Mouse (Mus musculus) forebrain, postnatal 0 days (tissue): ENCODE measurements around the gene Kif21a. TPM values are rescaled to one million over a fixed set of nuclear protein-coding genes. Genes with fewer than 3 reads are reported as not detected.
A peak's percentile ranks its signal among the peaks of the same experiment; 100 is the strongest.

Experiments used
- ATAC-seq: fragments of 200-750 bp; cut with Nextera tagmentation; 2 replicates; pipeline ENCODE4 v1.8.0; 2017; ENCODE audit warnings: mild to moderate bottlenecking, moderate library complexity
- DNase-seq: peaks from one replicate; pipeline ENCODE4 v3.0.0-alpha.2; 2015
- H3K27ac ChIP-seq: fragments of 300-500 bp; sonication (generic); 2 replicates; pipeline ENCODE4 v1.5.1; 2014; ENCODE audit warnings: low read depth, mild to moderate bottlenecking, antibody characterized with exemption, low read length, moderate library complexity, mixed read lengths
- H3K27me3 ChIP-seq: fragments of 300-500 bp; sonication (generic); 2 replicates; pipeline ENCODE4 v1.6.1; 2014; ENCODE audit warnings: mild to moderate bottlenecking, low read length, mixed read lengths; ENCODE audit not compliant: insufficient read depth
- H3K36me3 ChIP-seq: fragments of 300-500 bp; sonication (generic); 2 replicates; pipeline ENCODE4 v1.6.1; 2014; ENCODE audit warnings: mild to moderate bottlenecking, moderate library complexity; ENCODE audit not compliant: insufficient read depth
- H3K4me1 ChIP-seq: fragments of 300-500 bp; sonication (generic); 2 replicates; pipeline ENCODE4 v1.6.1; 2014; ENCODE audit warnings: antibody characterized with exemption; ENCODE audit not compliant: insufficient read depth
- H3K4me2 ChIP-seq: fragments of 300-500 bp; sonication (generic); 2 replicates; pipeline ENCODE4 v1.6.1; 2014; ENCODE audit warnings: low read depth, mild to moderate bottlenecking, moderate library complexity
- H3K4me3 ChIP-seq: fragments of 300-500 bp; sonication (generic); 2 replicates; pipeline ENCODE4 v1.5.1; 2014; ENCODE audit warnings: low read depth, low read length, mixed read lengths
- H3K9ac ChIP-seq: fragments of 300-500 bp; sonication (generic); 2 replicates; pipeline ENCODE4 v1.6.1; 2014; ENCODE audit warnings: mild to moderate bottlenecking
- H3K9me3 ChIP-seq: fragments of 300-500 bp; sonication (generic); 2 replicates; pipeline ENCODE4 v1.6.1; 2016; ENCODE audit warnings: low read length
- CTCF ChIP-seq: sonication (generic); IDR thresholded peaks from 2 replicates; pipeline ENCODE4 v1.5.1; 2016; ENCODE audit warnings: antibody characterized with exemption, control low read depth, low read depth
- whole genome bisulfite sequencing: fragments of 180-500 bp; shearing (Covaris S2); extraction: QIAGEN DNeasy Blood & Tissue Kit; methylation state at CpG from one replicate; pipeline ENCODE4 v1.1.7; 2014; 5-methylcytosine and 5-hydroxymethylcytosine counted together
- polyA plus RNA-seq: library from polyadenylated mRNA; unstranded; fragments of >200 nt; fragmentation: Nextera tagmentation; extraction: Ambion mirVana; gene quantifications from 2 replicates; pipeline ENCODE4 v1.2.1, GENCODE M21; 2015
- total RNA-seq: library from RNA; depleted of rRNA; stranded (reverse); fragments of >200 nt; gene quantifications from 2 replicates; pipeline ENCODE4 v1.2.3, GENCODE M21; 2014; rRNA removed

Kif21a gene
- total and polyA plus RNA-seq, 2 experiments from 2014 or later = 24.5 to 56.8 TPM

DNA sequence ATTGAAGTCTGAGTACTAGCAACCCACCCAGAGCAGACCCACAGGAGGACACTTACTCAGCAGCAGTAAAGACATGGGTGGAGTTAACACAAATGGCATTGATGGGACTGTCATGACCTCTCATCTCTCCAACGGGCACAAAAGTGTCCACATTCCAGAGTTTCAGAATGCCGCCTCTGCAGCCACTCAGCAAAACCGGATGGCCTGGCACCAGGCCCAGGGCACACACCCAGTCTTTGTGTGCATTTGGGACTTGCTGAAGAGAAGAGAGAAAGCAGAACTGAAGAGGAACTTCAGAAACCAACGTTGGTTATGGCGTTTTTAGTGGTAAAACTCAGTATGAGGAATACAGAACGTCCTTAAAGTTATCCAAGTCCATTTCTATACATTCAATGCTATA lies 114.2 kb downstream of the Kif21a start:
- Histone ChIP-seq H3K27me3 (no peaks in the 10 kb centered on the region), H3K4me2 (no peak overlapping the region), H3K27ac (no peak overlapping the region), H3K4me1 (no peaks in the 10 kb centered on the region), H3K9me3 (no peaks in the 10 kb centered on the region), H3K4me3 (no peak overlapping the region), H3K36me3 (peaks cover 47% of the 10 kb centered on the region), H3K9ac (no peak overlapping the region)
- WGBS = 61% methylated on average over 6 of the region's 6 CpGs
- no peak for TF ChIP-seq CTCF
- DNase-seq (no peak), ATAC-seq (no peak)

GRCm38 (mm10) chr15:90931451-90931850 lies 118.3 kb downstream of the Kif21a start:
- Histone ChIP-seq H3K36me3 (peaks cover 14% of the 10 kb centered on the region), H3K9ac (no peak overlapping the region), H3K4me2 (no peak overlapping the region), H3K4me3 (no peak overlapping the region), H3K4me1 (no peaks in the 10 kb centered on the region), H3K9me3 (no peaks in the 10 kb centered on the region), H3K27ac (no peak overlapping the region), H3K27me3 (no peaks in the 10 kb centered on the region)
- WGBS = 39% methylated on average over 5 of the region's 5 CpGs
- peak; percentile 11 for DNase-seq
- ATAC-seq = no peak
- TF ChIP-seq CTCF = no peak

- peak; percentile 85 for TF ChIP-seq CTCF
- Histone ChIP-seq H3K4me3 (no peak overlapping the region), H3K27me3 (no peaks in the 10 kb centered on the region), H3K9ac (no peak overlapping the region), H3K9me3 (no peaks in the 10 kb centered on the region), H3K36me3 (peaks cover 4% of the 10 kb centered on the region; the same call in 1 of the 2 replicates), H3K27ac (no peak overlapping the region), H3K4me1 (no peaks in the 10 kb centered on the region), H3K4me2 (no peak overlapping the region)
- 24% methylated on average over 1 of the region's 1 CpGs for WGBS
- DNase-seq (peak; percentile 73), ATAC-seq (no peak)
These were observed 120.7 kb downstream of the Kif21a start for GRCm38 (mm10) chr15:90929043-90929442.

DNA sequence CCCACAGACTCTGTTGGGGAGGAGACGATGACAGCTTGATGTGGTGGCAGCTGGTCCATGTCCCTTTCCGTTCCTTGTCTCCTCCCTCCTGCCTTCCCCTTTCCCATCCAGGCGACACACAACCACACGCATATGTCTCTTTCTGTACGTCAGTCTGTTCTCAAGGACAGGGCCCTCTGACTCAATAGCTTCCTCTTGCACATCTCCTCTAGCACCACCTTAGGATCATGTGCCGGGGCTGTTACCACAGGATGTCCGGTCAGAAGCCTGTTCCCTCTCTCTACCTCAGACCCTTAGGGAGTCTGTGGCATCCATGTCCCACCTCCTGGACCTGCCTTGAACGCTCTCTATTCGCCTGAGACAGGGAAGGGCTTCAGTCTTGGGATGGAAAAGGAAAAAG lies 153.3 kb downstream of the Kif21a start:
- H3K9ac ChIP-seq = no peak overlapping the region
- DNase-seq = no peak
- no peak for ATAC-seq
- H3K4me2 ChIP-seq = no peak overlapping the region
- H3K27me3 ChIP-seq = no peaks in the 10 kb centered on the region
- H3K4me1 ChIP-seq = no peaks in the 10 kb centered on the region
- H3K4me3 ChIP-seq = no peak overlapping the region
- H3K9me3 ChIP-seq = no peaks in the 10 kb centered on the region
- no peaks in the 10 kb centered on the region for H3K36me3 ChIP-seq
- TF ChIP-seq CTCF = no peak
- no peak overlapping the region for H3K27ac ChIP-seq
- WGBS = 90% methylated on average over 9 of the region's 9 CpGs

DNA sequence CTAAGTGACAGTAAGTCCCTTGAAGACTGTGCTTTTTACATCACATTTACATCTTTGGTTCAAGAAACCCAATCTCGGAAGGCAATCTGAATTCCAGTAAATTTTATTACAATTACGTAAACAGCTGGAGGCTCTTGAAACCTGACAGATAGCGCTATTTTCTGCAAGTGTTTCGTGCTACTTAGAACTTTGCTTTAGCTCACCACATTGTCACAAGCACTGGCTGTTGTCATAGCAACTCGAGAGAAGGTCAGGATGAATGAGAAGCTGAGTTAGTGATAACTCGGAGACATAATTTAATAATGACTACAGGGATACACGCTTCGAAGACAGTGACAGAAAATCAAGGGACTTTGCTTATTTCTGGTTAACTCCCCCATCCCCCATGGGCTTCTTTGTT lies 162.3 kb downstream of the Kif21a start:
- no peak overlapping the region for H3K4me2 ChIP-seq
- H3K4me1 ChIP-seq = no peaks in the 10 kb centered on the region; the same call in 1 of the 2 replicates
- DNase-seq (peak; percentile 53), ATAC-seq (peak; percentile 58; the same call in 1 of the 2 replicates)
- no peak overlapping the region for H3K4me3 ChIP-seq
- WGBS = 54% methylated on average over 8 of the region's 8 CpGs
- no peaks in the 10 kb centered on the region for H3K9me3 ChIP-seq
- H3K36me3 ChIP-seq = no peaks in the 10 kb centered on the region
- H3K9ac ChIP-seq = no peak overlapping the region
- no peaks in the 10 kb centered on the region for H3K27me3 ChIP-seq
- TF ChIP-seq CTCF = no peak
- 0 out of 2 replicates have a peak overlapping the region, but pooled peaks have one; percentile 3 for H3K27ac ChIP-seq

Other genes starting within 250 kb of the Kif21a start
- gene Abcd2, start 141.9 kb upstream of the Kif21a start, total RNA-seq = 7.9 and 9.7 TPM in 2 replicates
- 4.2 and 7.5 TPM in 2 replicates for gene Abcd2, start 141.9 kb upstream of the Kif21a start, polyA plus RNA-seq
- not detected in 2 replicates for gene CN725425, start 149.5 kb upstream of the Kif21a start, total RNA-seq
- gene CN725425, start 149.5 kb upstream of the Kif21a start, polyA plus RNA-seq = 0.12 TPM in 1 of 2 replicates, not detected in the other